Mouse (Mus musculus): ENCODE results near the gene Tsc22d2. TPM values are rescaled to one million over a fixed set of nuclear protein-coding genes. Genes with fewer than 3 reads are reported as not detected.

Tsc22d2 gene
- 7.5 and 8.8 TPM in 2 replicates for polyA plus RNA-seq (2015; fragmentation: Nextera tagmentation; extraction: Ambion mirVana)

GRCm38 (mm10) chr3:58414234-58414938 lies at the start of gene Tsc22d2:
Gene Tsc22d2 (plus strand): TSS chr3:58414715.
- Histone ChIP-seq H3K27ac (ENCODE audit: low read length) (peak within 1 kb of the TSS; percentile 100), H3K36me3 (ENCODE audit: insufficient read depth, low read length) (no peaks in the 10 kb centered on the region), H3K4me1 (ENCODE audit: insufficient read depth, low read length) (0 out of 2 replicates have a peak, but pooled peaks cover 6% of the 10 kb centered on the region), H3K9ac (replicated peaks; ENCODE audit: low read length) (peak within 1 kb of the TSS; percentile 98), H3K4me2 (replicated peaks; ENCODE audit: low read depth, low read length) (peak within 1 kb of the TSS; percentile 85), H3K4me3 (ENCODE audit: low read length) (peak within 1 kb of the TSS; percentile 91), H3K27me3 (ENCODE audit: insufficient read depth, low read length) (no peaks in the 10 kb centered on the region), H3K9me3 (ENCODE audit: low read length) (no peaks in the 10 kb centered on the region)
- peak; percentile 74 for ATAC-seq (ENCODE audit: low FRiP score, low TSS enrichment)
- whole genome bisulfite sequencing: under 1% methylated on average over 52 of the region's 52 CpGs

- H3K4me2 ChIP-seq (replicated peaks; ENCODE audit: low read depth, low read length): no peak overlapping the region
- WGBS: 52% methylated on average over 3 of the region's 3 CpGs
- no peak overlapping the region for H3K4me3 ChIP-seq (ENCODE audit: low read length)
- no peaks in the 10 kb centered on the region for H3K36me3 ChIP-seq (ENCODE audit: insufficient read depth, low read length)
- peaks cover 4% of the 10 kb centered on the region; the same call in 1 of the 2 replicates for H3K4me1 ChIP-seq (ENCODE audit: insufficient read depth, low read length)
- no peak for ATAC-seq (ENCODE audit: low FRiP score, low TSS enrichment)
- H3K27me3 ChIP-seq (ENCODE audit: insufficient read depth, low read length): no peaks in the 10 kb centered on the region
- H3K27ac ChIP-seq (ENCODE audit: low read length): no peak overlapping the region
- no peaks in the 10 kb centered on the region for H3K9me3 ChIP-seq (ENCODE audit: low read length)
- H3K9ac ChIP-seq (replicated peaks; ENCODE audit: low read length): no peak overlapping the region
These were observed 47.8 kb upstream of the Tsc22d2 start for GRCm38 (mm10) chr3:58366756-58367155.

GRCm38 (mm10) chr3:58370811-58371210 lies 43.7 kb upstream of the Tsc22d2 start:
- no peak for ATAC-seq (ENCODE audit: low FRiP score, low TSS enrichment)
- 77% methylated on average over 2 of the region's 2 CpGs for WGBS
- Histone ChIP-seq H3K36me3 (ENCODE audit: insufficient read depth, low read length) (no peaks in the 10 kb centered on the region), H3K4me2 (replicated peaks; ENCODE audit: low read depth, low read length) (no peak overlapping the region), H3K4me3 (ENCODE audit: low read length) (no peak overlapping the region), H3K27me3 (ENCODE audit: insufficient read depth, low read length) (no peaks in the 10 kb centered on the region), H3K27ac (ENCODE audit: low read length) (no peak overlapping the region), H3K4me1 (ENCODE audit: insufficient read depth, low read length) (peaks cover 19% of the 10 kb centered on the region), H3K9me3 (ENCODE audit: low read length) (no peaks in the 10 kb centered on the region), H3K9ac (replicated peaks; ENCODE audit: low read length) (no peak overlapping the region)

GRCm38 (mm10) chr3:58372066-58372904 lies 42.2 kb upstream of the Tsc22d2 start:
- Histone ChIP-seq H3K27me3 (ENCODE audit: insufficient read depth, low read length) (no peaks in the 10 kb centered on the region), H3K9ac (replicated peaks; ENCODE audit: low read length) (peak overlapping the region; percentile 43), H3K4me2 (replicated peaks; ENCODE audit: low read depth, low read length) (peak overlapping the region; percentile 53), H3K9me3 (ENCODE audit: low read length) (no peaks in the 10 kb centered on the region), H3K27ac (ENCODE audit: low read length) (peak overlapping the region; percentile 61), H3K4me3 (ENCODE audit: low read length) (peak overlapping the region; percentile 28), H3K4me1 (ENCODE audit: insufficient read depth, low read length) (peaks cover 19% of the 10 kb centered on the region), H3K36me3 (ENCODE audit: insufficient read depth, low read length) (no peaks in the 10 kb centered on the region)
- WGBS: 5% methylated on average over 9 of the region's 9 CpGs
- ATAC-seq (ENCODE audit: low FRiP score, low TSS enrichment): peak; percentile 97

- Histone ChIP-seq H3K4me1 (ENCODE audit: insufficient read depth, low read length) (peaks cover 19% of the 10 kb centered on the region), H3K9ac (replicated peaks; ENCODE audit: low read length) (peak overlapping the region; percentile 43), H3K36me3 (ENCODE audit: insufficient read depth, low read length) (no peaks in the 10 kb centered on the region), H3K27me3 (ENCODE audit: insufficient read depth, low read length) (no peaks in the 10 kb centered on the region), H3K4me3 (ENCODE audit: low read length) (peak overlapping the region; percentile 28), H3K4me2 (replicated peaks; ENCODE audit: low read depth, low read length) (peak overlapping the region; percentile 53), H3K9me3 (ENCODE audit: low read length) (no peaks in the 10 kb centered on the region), H3K27ac (ENCODE audit: low read length) (peak overlapping the region; percentile 61)
- WGBS: 4% methylated on average over 5 of the region's 5 CpGs
- ATAC-seq (ENCODE audit: low FRiP score, low TSS enrichment): peak; percentile 52; the same call in 1 of the 2 replicates
These were observed 41.7 kb upstream of the Tsc22d2 start for GRCm38 (mm10) chr3:58372905-58373208.

GRCm38 (mm10) chr3:58374281-58374680 lies 40.2 kb upstream of the Tsc22d2 start:
- Histone ChIP-seq H3K27ac (ENCODE audit: low read length) (no peak overlapping the region), H3K27me3 (ENCODE audit: insufficient read depth, low read length) (no peaks in the 10 kb centered on the region), H3K4me3 (ENCODE audit: low read length) (no peak overlapping the region), H3K4me2 (replicated peaks; ENCODE audit: low read depth, low read length) (no peak overlapping the region), H3K36me3 (ENCODE audit: insufficient read depth, low read length) (no peaks in the 10 kb centered on the region), H3K9ac (replicated peaks; ENCODE audit: low read length) (no peak overlapping the region), H3K9me3 (ENCODE audit: low read length) (no peaks in the 10 kb centered on the region), H3K4me1 (ENCODE audit: insufficient read depth, low read length) (peaks cover 19% of the 10 kb centered on the region)
- 94% methylated on average over 5 of the region's 5 CpGs for WGBS
- ATAC-seq (ENCODE audit: low FRiP score, low TSS enrichment): no peak

- Histone ChIP-seq H3K4me2 (replicated peaks; ENCODE audit: low read depth, low read length) (no peak overlapping the region), H3K4me1 (ENCODE audit: insufficient read depth, low read length) (peaks cover 15% of the 10 kb centered on the region), H3K27ac (ENCODE audit: low read length) (no peak overlapping the region), H3K36me3 (ENCODE audit: insufficient read depth, low read length) (no peaks in the 10 kb centered on the region), H3K9ac (replicated peaks; ENCODE audit: low read length) (no peak overlapping the region), H3K4me3 (ENCODE audit: low read length) (no peak overlapping the region), H3K9me3 (ENCODE audit: low read length) (no peaks in the 10 kb centered on the region), H3K27me3 (ENCODE audit: insufficient read depth, low read length) (no peaks in the 10 kb centered on the region)
- 73% methylated on average over 3 of the region's 3 CpGs for WGBS
- ATAC-seq (ENCODE audit: low FRiP score, low TSS enrichment): no peak
These were observed 37.8 kb upstream of the Tsc22d2 start for GRCm38 (mm10) chr3:58376713-58377112.

- Histone ChIP-seq H3K27me3 (ENCODE audit: insufficient read depth, low read length) (no peaks in the 10 kb centered on the region), H3K4me1 (ENCODE audit: insufficient read depth, low read length) (peaks cover 6% of the 10 kb centered on the region), H3K4me2 (replicated peaks; ENCODE audit: low read depth, low read length) (no peak overlapping the region), H3K9ac (replicated peaks; ENCODE audit: low read length) (no peak overlapping the region), H3K36me3 (ENCODE audit: insufficient read depth, low read length) (no peaks in the 10 kb centered on the region), H3K9me3 (ENCODE audit: low read length) (no peaks in the 10 kb centered on the region), H3K27ac (ENCODE audit: low read length) (no peak overlapping the region), H3K4me3 (ENCODE audit: low read length) (no peak overlapping the region)
- no peak; the same call in 1 of the 2 replicates for ATAC-seq (ENCODE audit: low FRiP score, low TSS enrichment)
- 22% methylated on average over 5 of the region's 5 CpGs for WGBS
These were observed 36.9 kb upstream of the Tsc22d2 start for GRCm38 (mm10) chr3:58377589-58378134.

- H3K27me3 ChIP-seq (ENCODE audit: insufficient read depth, low read length): no peaks in the 10 kb centered on the region
- no peak overlapping the region for H3K9ac ChIP-seq (replicated peaks; ENCODE audit: low read length)
- H3K4me3 ChIP-seq (ENCODE audit: low read length): no peak overlapping the region
- no peaks in the 10 kb centered on the region for H3K4me1 ChIP-seq (ENCODE audit: insufficient read depth, low read length)
- no peaks in the 10 kb centered on the region for H3K9me3 ChIP-seq (ENCODE audit: low read length)
- no peaks in the 10 kb centered on the region for H3K36me3 ChIP-seq (ENCODE audit: insufficient read depth, low read length)
- 100% methylated on average over 1 of the region's 1 CpGs for WGBS
- no peak for ATAC-seq (ENCODE audit: low FRiP score, low TSS enrichment)
- no peak overlapping the region for H3K27ac ChIP-seq (ENCODE audit: low read length)
- H3K4me2 ChIP-seq (replicated peaks; ENCODE audit: low read depth, low read length): no peak overlapping the region
These were observed 31.8 kb upstream of the Tsc22d2 start for GRCm38 (mm10) chr3:58382676-58383075.
